Mouse (Mus musculus) adrenal gland, postnatal 4 days (tissue): ENCODE results near the gene Mdn1. TPM values are rescaled to one million over a fixed set of nuclear protein-coding genes. Genes with fewer than 3 reads are reported as not detected.
A peak's percentile ranks its signal among the peaks of the same experiment; 100 is the strongest.

Experiments
- DNase-seq, 2 experiments: peaks; one replicate each; pipeline ENCODE4 v3.0.0; 2021 to 2022; ENCODE audit warnings: low spot score in 2 of 2, mixed read lengths in 2 of 2
- long read RNA-seq, 2 experiments: library from polyadenylated mRNA; stranded (forward); transcript quantifications; one replicate each; pipeline ENCODE4 v2.0.0; 2021
- total RNA-seq, 2 experiments: library from RNA; stranded (reverse); gene quantifications; 2 replicates each; pipeline ENCODE4 v1.2.3; 2021

Gene Mdn1
- 10 to 100 TPM; 26.6 to 31.8 TPM for total RNA-seq
- long read RNA-seq, experiment 1, partial matches to known transcripts, result 1 of 1 reads
- long read RNA-seq, experiment 1, other reads (novel, unspliced or antisense), result 0 of 1 reads
- long read RNA-seq, experiment 2, partial matches to known transcripts, result 3 of 4 reads
- long read RNA-seq, experiment 2, other reads (novel, unspliced or antisense), result 0 of 4 reads

DNA sequence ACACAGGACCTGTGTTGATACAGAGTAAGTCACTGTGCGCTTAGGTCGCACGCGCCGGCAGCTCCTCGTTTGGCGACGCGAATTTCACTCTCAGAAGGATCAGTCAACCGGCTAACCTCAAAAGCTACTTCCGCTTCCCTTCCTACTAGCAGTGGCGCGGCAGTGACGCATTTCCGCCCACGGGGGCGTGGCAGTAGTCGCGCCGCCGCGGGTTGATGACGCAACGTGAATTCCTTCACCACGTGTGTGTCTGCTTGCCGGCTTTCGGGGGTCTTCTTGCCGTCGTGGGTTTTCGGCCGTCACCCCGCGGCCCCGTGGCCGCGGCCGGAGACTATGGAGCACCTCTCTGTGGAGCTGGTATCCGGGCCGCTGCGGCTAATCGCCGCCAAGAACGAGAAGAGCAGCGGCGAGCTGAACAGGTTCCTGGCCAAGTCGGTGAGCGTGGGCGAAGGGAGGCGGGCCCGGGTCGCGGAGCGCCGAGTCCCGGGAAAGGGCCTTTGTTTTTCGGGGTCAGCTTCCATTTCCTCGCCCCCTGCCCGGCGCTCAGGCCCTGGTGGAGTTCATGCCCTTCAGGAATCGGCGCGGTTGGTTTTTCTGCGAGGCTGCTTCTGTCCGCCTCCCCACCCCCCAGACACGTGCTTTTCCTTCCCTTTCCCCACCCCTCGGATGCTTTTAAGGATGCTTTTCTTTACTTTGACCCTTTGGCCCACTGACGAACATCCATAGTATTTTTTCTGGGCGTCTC lies at the start of gene Mdn1:
TSS of gene Mdn1 (plus strand) at position 202 of the 745 bp plus-strand sequence.
- DNase-seq, result peak; percentile 78 to 88

DNA sequence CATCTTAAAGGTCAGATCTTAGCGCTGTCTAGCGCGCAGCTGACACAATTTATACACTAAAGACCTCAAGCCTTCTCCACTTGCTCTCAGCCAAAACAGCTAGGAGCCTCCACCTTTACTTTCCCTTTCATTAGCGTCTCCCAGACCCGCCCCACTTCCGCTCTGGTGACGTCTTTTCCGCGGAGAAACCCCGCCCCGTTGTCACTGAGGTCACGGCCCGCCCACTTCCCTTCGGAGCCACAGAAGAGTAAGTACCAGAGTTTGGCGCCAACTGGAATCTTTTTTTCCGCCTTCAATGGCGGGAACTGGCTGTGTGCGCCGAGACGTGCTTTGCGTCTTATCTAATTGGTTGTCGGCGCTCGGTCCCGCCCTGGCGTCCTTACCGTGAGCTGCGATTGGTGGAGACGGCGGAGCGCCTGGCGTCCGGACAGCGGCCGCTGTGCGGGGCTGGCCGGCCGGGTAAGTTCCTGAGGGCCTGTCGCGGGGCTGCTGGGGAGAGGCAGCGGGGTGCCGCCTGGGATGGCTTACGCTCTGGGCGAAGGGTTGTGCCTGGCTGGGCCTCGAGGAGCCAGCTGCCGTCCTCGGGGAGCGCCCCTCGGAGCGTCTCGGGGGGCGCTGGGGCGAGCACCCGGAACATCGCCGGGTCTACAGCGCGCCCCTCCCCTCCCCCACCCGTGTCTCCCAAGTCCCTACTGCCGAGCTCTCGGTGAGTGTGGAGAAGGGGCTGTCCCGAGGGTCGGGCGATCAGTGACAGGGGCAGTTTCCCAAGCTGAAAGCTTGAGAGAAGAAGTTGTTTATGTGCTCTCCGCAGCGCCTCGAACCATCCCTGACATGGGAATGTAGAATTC lies 41.7 kb upstream of the Mdn1 start, which contains the start of gene Casp8ap2:
TSS of gene Casp8ap2 (plus strand) at position 418 of the 848 bp plus-strand sequence.
- DNase-seq, result peak; percentile 94 to 98

DNA sequence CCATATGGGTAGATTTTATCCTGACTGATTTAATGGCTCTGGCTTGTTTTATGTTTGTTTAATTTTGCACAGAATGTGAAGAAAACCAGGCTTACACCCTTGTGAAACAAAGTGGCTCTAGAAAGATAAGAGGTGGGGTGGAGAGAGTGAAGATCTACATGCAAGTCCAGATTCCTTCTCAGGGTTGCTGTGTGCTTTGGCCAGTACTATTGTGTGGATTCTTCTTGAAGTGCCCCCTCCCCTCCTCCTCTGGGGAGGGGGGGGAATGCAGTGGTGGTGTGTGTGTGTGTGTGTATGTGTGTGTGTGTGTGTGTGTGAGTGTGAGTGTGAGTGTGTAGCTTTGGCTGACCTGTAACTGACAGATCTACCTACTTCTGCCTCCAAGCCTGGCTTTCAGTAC lies 35.3 kb upstream of the Mdn1 start:
- DNase-seq, result no peak

DNA sequence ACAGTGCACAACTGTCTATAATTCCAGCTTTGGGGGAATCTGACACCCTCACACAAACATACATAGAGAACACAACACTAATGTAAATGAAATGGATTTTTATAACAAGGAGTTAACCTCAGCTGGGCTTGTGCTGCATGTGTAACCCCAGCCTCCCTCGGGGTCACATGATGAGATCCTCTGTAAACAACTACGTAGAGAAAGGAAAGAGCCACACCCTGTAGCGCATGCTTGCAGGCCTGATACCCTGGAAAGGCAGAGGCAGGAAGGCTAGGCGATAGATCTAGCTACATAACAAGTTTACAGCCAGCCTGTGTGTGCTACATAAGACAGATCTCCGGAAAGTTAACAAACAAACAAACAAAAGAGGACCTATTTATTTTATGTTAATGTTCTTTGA lies 5.2 kb upstream of the Mdn1 start:
- no peak for DNase-seq

DNA sequence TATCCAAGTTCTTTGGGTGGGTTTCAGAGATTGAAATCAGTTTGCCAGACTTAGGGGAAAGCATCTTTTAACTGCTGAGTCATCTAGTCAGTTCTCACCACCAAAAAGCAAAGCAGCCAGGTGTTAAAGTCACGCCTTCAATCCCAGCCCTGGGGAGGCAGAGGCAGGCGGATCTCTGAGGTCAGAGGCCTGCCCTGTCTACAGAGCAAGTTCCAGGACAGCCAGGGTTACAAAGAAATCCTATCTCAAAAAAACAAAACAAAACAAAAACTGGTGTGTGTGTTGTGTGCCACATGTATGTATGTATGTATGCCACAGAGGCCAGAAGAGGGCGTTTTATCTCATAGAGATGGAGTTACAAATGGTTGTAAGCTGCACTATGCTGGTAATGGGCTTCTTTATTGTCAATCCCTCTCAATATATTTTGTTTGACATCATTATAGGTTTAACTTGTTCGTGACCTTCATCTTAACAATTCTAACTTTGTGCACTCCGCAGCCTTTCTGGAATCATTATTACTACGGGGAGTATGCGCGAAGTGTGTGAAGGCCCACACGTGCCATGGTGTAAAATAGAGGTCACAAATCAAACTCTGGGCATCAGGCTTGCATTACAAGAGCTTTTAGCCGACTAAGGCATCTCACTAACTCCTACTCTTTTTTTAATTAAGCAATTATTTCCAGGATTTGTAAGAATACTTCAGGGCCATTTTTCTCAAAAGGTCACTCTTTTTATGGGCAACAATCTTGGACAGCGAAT lies 594 bp upstream of the Mdn1 start:
- no peak for DNase-seq

DNA sequence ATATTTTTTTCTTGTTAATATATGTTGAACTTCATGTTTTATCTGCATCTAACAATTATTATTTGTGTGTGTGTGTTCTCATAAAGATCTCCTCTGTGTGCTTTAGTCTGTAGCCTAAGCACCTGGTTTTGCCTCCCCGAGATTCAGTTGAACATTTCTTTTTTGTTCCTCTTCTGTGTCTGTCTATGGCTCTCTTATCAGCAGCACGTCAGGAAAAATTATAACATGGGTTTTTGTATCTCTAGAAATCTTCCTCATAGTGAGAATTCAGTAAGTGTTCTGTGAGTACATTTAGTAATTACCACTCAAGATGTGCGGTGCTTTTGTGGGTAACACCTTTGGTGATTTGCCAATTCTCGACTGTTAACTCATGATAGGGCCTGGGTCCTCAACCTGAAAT lies 8.9 kb downstream of the Mdn1 start:
- no peak for DNase-seq

DNA sequence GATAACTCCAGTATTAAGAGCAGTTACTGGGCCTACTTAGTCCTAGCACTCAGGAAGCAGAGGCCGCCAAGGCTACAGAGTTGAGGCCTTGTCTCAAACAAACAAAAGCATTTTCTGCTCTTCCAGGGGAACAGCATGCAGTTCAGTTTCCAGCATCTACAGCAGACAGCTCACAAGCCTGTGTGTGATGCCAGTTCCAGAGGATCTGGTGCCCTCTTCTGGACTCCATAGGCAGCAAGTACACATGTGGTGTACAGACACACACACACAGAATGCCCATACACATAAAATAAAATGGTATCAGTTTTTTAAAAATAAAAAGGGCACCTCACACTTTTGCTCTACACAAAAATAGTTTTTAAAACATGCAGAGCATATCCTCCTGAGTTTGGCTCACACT lies 11.4 kb downstream of the Mdn1 start:
- no peak for DNase-seq

DNA sequence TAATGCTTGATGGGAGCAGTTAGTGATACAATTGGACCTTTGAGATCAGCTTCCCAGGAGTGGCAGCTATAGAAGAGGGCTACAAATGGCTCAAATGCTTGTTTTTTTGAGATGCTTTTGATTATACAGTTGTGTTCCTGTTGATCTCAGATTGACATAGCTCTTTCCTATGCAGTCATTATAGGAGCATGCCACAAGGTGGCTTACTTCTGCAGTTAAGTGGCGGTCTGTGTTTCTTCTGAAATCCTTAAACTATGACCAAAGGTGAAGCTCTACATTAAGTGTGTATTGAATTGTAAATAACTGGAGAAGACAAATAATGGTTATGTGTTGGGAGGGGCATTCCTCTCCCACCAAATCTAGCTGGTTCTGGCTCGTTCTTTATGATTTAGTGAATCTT lies 12.9 kb downstream of the Mdn1 start:
- DNase-seq, result no peak

DNA sequence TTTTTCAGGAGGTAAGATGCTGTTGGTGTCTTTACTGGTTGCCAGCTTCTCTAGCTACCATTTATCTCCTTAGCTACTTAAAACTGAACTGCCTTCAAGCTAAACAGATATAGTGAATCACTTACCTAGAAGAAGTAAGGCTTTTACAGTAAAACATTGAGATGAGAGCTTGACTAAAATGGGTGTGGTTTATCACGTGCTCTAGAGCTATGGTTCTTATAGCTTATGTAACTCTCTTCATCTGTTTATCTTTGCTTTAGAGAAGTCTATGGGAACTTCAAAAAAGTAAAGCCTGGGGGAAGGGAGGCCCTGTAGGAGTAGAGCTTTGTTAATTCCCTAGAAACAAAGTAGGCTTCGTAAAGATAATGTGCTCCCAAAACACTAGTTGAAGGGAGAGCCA lies 17.1 kb downstream of the Mdn1 start:
- no peak for DNase-seq

DNA sequence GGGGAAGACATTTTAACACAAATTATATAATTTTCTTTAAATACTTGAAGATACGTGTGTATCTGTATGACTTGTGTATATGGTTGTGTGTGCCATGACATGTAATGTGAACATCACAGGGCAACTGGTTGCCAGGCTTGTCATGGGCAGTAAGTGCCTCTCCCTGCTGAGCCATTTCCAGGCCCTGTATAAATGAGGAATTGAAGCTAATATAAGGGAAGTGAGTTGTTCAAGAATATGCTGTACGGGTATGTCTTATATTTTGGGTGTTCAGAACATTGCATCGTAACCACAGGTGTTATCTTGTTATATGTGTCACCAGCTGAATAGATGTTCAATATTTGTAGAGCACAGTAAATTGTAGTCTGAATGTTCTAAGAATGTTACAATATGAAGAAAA lies 20.6 kb downstream of the Mdn1 start:
- DNase-seq, result no peak

DNA sequence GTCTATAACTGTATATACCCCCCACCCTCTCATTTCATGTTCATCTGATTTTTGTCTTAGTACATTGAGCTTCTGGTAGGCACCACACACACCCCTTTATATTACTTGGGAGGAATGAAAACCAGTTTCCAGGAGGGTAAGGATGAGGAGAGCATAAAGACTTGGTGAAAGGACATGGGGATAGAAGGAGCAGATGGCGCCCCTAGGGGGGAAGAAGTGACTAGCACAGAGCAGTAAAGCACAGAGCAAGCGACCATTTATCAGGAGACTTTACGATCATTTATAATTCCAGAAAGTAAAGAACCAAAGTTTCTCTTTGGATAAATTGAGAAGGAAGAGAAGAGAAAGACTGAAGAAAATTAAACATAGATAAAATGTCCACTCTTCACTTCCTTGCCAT lies 23.9 kb downstream of the Mdn1 start:
- DNase-seq, result no peak

DNA sequence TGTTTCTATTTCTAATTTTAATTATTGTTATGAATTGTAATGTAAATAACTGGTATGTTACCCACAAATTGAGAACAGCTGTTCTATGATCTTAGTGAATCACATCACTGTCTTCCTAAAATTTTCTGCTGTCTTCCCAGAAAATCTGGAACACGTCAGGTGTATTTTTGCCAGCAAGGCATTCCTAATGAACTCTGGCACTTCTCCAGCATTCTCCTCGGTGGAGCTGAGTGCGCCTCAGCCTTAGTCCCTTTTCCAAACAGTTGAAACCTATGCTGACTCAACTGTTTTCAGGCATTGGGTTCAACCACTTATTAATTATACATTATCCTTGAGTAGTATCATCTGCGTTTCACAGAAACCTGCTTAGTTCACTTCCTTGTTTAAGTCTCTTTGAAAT lies 25.6 kb downstream of the Mdn1 start:
- no peak for DNase-seq

DNA sequence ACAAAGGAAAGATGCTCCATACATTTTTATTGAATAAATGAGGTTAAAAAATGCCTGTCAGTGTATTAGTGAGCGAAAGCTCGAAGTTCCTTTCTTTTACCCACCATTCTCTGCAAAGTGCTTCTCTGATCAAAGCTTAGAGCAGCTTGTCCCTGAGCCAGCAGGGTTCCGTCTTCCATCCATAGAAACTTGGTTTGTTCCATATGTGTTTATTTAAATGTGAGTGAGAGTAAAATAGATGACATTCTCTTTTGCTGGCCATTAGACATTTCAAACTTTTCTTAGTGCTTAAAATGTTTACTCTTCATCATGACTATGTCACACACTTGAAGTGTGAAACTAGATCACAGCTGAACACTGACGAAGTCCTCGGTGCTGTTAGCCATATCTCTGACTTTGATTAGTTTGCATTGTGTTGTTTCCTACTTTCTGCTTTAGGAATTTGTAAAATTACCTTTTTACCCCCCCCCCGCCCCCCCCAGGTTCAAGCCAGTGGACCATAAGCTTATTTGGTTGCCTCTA lies 26.2 kb downstream of the Mdn1 start:
- no peak for DNase-seq

DNA sequence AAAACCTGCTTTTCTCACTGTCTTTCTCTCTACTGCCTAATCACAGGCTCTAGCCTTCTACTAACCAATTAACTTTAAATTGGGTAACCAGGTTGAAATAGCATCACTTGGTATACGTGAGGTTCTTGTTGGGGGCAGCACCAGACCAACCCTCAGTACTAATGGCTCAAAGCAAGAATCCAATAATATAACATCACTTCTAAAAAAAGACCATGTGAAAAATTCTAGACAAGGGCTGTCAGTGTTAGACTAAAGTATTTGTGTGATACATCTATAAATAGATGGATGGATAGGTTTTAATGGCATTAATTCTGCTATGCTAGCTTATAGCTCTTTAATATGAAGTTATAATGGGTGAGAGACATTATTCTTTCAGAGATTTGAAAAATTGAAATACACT lies 60.8 kb downstream of the Mdn1 start:
- DNase-seq, result no peak

DNA sequence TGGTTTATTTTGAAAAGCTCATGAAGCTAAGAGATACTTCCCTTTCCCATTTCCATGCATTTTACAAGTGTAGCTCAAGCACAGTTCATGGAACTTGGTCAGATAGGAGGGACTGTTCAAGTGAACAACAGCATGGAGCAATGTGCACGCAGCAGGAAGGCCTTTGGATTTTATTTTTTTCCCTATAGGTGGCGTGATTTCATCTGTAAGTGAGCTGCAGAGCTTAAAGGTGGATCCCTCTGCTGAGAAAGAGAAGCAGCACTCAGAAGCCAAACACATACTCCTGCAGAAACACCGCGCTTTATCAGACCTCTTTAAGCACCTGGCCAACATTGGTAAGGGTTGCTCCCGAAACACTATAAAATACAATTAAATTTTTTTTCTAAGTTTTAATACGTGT lies 88.5 kb downstream of the Mdn1 start:
- DNase-seq, result no peak

DNA sequence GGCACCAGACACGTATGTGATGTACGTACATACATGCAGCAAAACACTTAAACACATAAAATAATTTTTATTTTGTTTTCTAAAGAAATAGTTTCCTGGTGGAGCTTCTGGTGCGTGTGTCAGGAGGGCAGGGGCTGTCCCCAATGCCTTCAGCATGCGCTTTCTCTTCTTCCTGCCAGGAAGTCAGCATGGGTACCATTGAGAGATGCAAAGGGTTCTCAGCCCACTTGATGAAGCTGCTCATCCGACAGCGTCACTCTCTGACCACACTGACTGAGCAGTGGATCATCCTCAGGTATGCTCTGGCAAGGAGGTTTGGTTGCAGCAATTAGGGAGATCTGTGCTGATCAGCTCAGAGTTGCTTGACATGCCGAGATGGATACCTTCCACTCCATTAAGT lies 91.5 kb downstream of the Mdn1 start:
- no peak for DNase-seq

DNA sequence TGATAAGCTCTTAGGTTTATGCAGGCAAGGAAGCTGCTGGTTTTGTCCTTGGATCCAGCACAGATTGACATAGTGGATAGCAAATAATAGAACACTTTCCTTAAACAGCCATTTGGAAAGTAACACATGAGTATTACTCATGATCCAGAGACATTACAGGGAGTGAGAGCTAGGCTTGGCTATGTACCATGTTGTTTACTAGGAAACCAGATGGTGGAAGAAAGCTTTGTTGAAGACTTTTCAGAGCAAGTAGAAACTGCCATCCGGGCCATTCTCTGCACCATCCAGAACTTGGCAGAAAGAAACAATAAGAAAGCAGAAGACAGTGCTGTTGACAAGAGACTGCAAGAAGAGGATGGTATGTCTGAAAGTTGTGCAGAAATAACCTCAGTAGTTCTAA lies 93.8 kb downstream of the Mdn1 start:
- DNase-seq, result no peak

DNA sequence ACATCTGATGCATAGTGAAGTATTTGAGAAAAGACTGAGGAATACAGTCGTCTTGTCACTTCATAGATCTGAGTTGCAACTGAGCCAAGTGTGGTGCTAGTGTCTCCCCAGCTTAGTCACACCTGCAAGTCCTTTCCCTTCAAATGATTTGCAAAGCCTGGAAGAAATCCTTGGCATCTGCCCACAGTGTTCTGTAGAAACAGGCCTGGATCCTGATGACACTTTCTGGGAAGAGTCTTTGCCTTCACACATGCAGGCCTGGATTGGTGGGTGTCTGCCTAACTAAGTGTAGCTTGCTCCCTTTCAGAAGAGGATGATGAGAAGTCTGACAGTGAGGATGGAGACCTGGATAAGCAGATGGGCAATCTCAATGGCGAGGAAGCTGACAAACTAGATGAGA lies 100.5 kb downstream of the Mdn1 start:
- DNase-seq, result no peak

DNA sequence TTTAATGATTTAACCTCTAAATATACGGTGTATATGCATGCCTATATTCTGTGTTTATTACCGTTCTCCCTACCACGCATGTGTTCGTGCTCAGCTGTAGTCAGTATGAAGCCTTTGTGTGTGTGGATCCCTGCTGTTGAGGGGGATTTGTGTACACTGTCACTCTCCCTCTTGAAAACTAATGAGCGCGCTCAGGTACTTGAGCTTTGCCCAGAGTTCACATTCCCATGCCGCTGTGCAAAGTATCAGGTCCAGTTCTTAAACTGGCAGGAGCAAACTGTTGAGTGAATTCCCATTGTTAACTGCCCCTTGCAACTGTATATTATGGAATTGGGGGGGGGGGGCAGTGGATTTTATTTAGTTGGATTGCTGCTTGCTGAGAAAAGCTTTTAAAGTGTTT lies 110.6 kb downstream of the Mdn1 start:
- no peak for DNase-seq

DNA sequence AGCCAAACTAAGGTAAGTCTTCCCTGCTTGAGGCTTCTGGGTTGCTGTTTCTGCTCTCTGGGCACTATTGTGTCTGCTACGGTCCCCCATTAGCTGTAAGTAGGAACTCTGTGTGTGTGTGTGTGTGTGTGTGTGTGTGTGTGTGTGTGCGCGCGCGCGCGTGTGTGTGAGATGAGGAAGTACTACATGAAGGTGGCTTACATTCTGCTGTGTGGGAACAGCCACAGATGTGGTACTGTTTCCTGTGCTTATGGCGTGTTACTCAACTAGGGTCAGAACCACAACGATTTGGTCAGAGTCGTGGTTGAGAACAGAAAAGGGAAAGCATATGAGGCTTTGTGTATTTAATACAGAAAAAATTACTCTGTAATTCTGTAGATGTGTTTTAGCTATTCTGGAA lies 111.1 kb downstream of the Mdn1 start:
- DNase-seq, result no peak

DNA sequence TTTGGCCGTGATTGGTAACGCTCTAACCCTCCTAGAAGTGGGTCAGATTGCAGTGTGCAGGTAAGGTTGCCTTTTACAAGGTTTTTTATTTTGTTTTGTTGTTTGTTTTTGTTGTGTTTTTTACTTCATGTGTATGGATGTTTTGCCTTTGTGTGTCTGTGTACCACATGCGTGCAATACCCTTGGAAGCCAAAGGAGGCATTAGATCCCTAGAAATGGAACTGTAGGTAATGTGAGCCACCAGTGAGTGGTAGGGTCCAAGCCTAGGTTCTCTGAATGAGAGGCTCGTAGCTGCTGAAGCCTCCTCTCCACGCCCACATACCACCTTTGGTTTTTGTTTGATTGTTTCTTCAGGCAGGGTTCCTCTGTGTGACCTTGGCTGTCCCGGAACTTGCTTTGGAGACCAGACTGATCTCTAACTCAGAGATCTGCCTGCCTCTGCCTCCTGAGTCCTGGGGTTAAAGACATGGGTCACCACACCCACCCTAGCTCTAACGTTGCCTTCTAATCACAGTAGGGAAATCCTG lies 113.4 kb downstream of the Mdn1 start:
- no peak for DNase-seq
